ENCODE assay signal across 32 mouse cellular contexts in genomic region chr17:45692159-45692558, GRCm38 (mm10). TPM values are rescaled to one million over a fixed set of nuclear protein-coding genes. Genes with fewer than 3 reads are reported as not detected.
A peak's percentile ranks its signal among the peaks of the same experiment; 100 is the strongest.
DNase-seq lines count a peak whose midpoint lies in the region; ATAC-seq and TF ChIP-seq lines count a peak whose summit lies in the region.
"Had no signal": no experiment of that assay in that cellular context is flagged by ENCODE, and none has a peak within 500 bp of the region (broad histone marks: within the 10 kb centered on the region; RNA-seq: fewer than 3 reads in every experiment).

No protein-coding gene starts in this region.

- DNase-seq in lung, postnatal 10 days, result no peak
- DNase-seq in liver, postnatal 0 days, result no peak
- no peak for DNase-seq in layer of hippocampus, adult 2 months (ENCODE audit: low spot score in 2 of 2)
- no peak for DNase-seq in urinary bladder, postnatal 10 days (ENCODE audit: low spot score)
- DNase-seq: adrenal gland, adult 2 months; adrenal gland, postnatal 14 days; cerebellum, adult 11 months; cerebellum, adult 2 months; cerebellum, adult 9-11 months; cerebellum, postnatal 25 days; forebrain, postnatal 0 days; gastrocnemius, postnatal 10 days; gastrocnemius, postnatal 36 days; heart, adult 2 months; heart, postnatal 10 days; heart, postnatal 36 days had no signal

- no peak for TF ChIP-seq EP300 in liver, postnatal 0 days (IDR thresholded peaks at IDR 0.05; ENCODE audit: low read depth)

- no peaks in the 10 kb centered on the region for H3K27me3 ChIP-seq in intestine, postnatal 0 days (replicated peaks; ENCODE audit: control insufficient read depth, insufficient read depth, low read length)
- no peaks in the 10 kb centered on the region for H3K27me3 ChIP-seq in intestine, embryonic 15.5 days (replicated peaks)
- no peaks in the 10 kb centered on the region for H3K27me3 ChIP-seq in lung, embryonic 15.5 days
- no peaks in the 10 kb centered on the region for H3K27me3 ChIP-seq in liver, postnatal 0 days (ENCODE audit: insufficient read depth, low read length)
- H3K27me3 ChIP-seq in small intestine, adult 2 months (ENCODE audit: control insufficient read depth, insufficient read depth, low read length), result no peaks in the 10 kb centered on the region
- H3K27me3 ChIP-seq: embryonic facial prominence, embryonic 12.5 days; embryonic facial prominence, embryonic 15.5 days; heart, embryonic 12.5 days; heart, embryonic 15.5 days had no signal

- peak; percentile 44 for ATAC-seq in intestine, postnatal 0 days
- ATAC-seq in intestine, embryonic 15.5 days, result no peak
- no peak for ATAC-seq in lung, embryonic 15.5 days (ENCODE audit: borderline replicate concordance, extremely low read depth, low FRiP score, low TSS enrichment)
- ATAC-seq in liver, postnatal 0 days, result no peak
- ATAC-seq: CD4-positive, CD25-positive, alpha-beta regulatory T cell, adult 4 months; forebrain, embryonic 14.5 days; forebrain, postnatal 0 days had no signal

- 0 out of 2 replicates have a peak, but pooled peaks cover 6% of the 10 kb centered on the region for H3K4me1 ChIP-seq in intestine, postnatal 0 days (replicated peaks; ENCODE audit: control insufficient read depth, insufficient read depth, low read length)
- peaks cover 31% of the 10 kb centered on the region for H3K4me1 ChIP-seq in intestine, embryonic 15.5 days (replicated peaks)
- peaks cover 57% of the 10 kb centered on the region for H3K4me1 ChIP-seq in lung, embryonic 15.5 days
- peaks cover 40% of the 10 kb centered on the region for H3K4me1 ChIP-seq in liver, postnatal 0 days (ENCODE audit: insufficient read depth)
- H3K4me1 ChIP-seq in small intestine, adult 2 months (ENCODE audit: control insufficient read depth, insufficient read depth, insufficient read length, low read length), result peaks cover 30% of the 10 kb centered on the region

- peaks cover 4% of the 10 kb centered on the region; the same call in 1 of the 2 replicates for H3K36me3 ChIP-seq in intestine, postnatal 0 days (ENCODE audit: control insufficient read depth, insufficient read depth)
- H3K36me3 ChIP-seq in intestine, embryonic 15.5 days, result no peaks in the 10 kb centered on the region
- H3K36me3 ChIP-seq in lung, embryonic 15.5 days, result no peaks in the 10 kb centered on the region
- 0 out of 2 replicates have a peak, but pooled peaks cover 5% of the 10 kb centered on the region for H3K36me3 ChIP-seq in liver, postnatal 0 days (replicated peaks; ENCODE audit: insufficient read depth, low read length)
- H3K36me3 ChIP-seq in small intestine, adult 2 months (ENCODE audit: control insufficient read depth, insufficient read depth, low read length), result no peaks in the 10 kb centered on the region
- H3K36me3 ChIP-seq: heart, embryonic 15.5 days had no signal

- no peak overlapping the region for H3K4me3 ChIP-seq in intestine, postnatal 0 days (ENCODE audit: low read depth, low read length)
- H3K4me3 ChIP-seq in intestine, embryonic 15.5 days (replicated peaks), result no peak overlapping the region
- H3K4me3 ChIP-seq in lung, embryonic 15.5 days, result no peak overlapping the region
- no peak overlapping the region for H3K4me3 ChIP-seq in liver, postnatal 0 days (ENCODE audit: low read depth, low read length)
- no peak overlapping the region for H3K4me3 ChIP-seq in small intestine, adult 2 months (ENCODE audit: low read depth, low read length)
- H3K4me3 ChIP-seq in layer of hippocampus, adult 2 months, result no peak overlapping the region
- H3K4me3 ChIP-seq: embryonic facial prominence, embryonic 12.5 days; embryonic facial prominence, embryonic 15.5 days; heart, adult 2 months; heart, embryonic 12.5 days; heart, embryonic 15.5 days had no signal

- H3K9ac ChIP-seq in intestine, postnatal 0 days (ENCODE audit: low read depth, low read length), result no peak overlapping the region
- H3K9ac ChIP-seq in intestine, embryonic 15.5 days, result no peak overlapping the region
- no peak overlapping the region for H3K9ac ChIP-seq in lung, embryonic 15.5 days
- H3K9ac ChIP-seq in liver, postnatal 0 days (replicated peaks), result no peak overlapping the region
- H3K9ac ChIP-seq: embryonic facial prominence, embryonic 12.5 days; embryonic facial prominence, embryonic 15.5 days; forebrain, postnatal 0 days; heart, embryonic 12.5 days; heart, embryonic 15.5 days; hindbrain, embryonic 14.5 days had no signal

- H3K27ac ChIP-seq in intestine, postnatal 0 days (ENCODE audit: low read depth, low read length), result no peak overlapping the region
- no peak overlapping the region for H3K27ac ChIP-seq in intestine, embryonic 15.5 days
- H3K27ac ChIP-seq in lung, embryonic 15.5 days, result 0 out of 2 replicates have a peak overlapping the region, but pooled peaks have one; percentile 81
- peak overlapping the region; percentile 70 for H3K27ac ChIP-seq in liver, postnatal 0 days (ENCODE audit: low read depth)
- peak overlapping the region; percentile 34 for H3K27ac ChIP-seq in small intestine, adult 2 months (ENCODE audit: insufficient read depth, low read depth, low read length)
- H3K27ac ChIP-seq in layer of hippocampus, adult 2 months, result no peak overlapping the region
- H3K27ac ChIP-seq: embryonic facial prominence, embryonic 12.5 days; embryonic facial prominence, embryonic 15.5 days; heart, adult 2 months; heart, embryonic 15.5 days; hindbrain, embryonic 14.5 days had no signal

- no peak overlapping the region for H3K4me2 ChIP-seq in intestine, postnatal 0 days (replicated peaks; ENCODE audit: low read depth)
- H3K4me2 ChIP-seq in intestine, embryonic 15.5 days (replicated peaks), result no peak overlapping the region
- no peak overlapping the region for H3K4me2 ChIP-seq in lung, embryonic 15.5 days
- no peak overlapping the region for H3K4me2 ChIP-seq in liver, postnatal 0 days (ENCODE audit: low read depth, low read length)
- H3K4me2 ChIP-seq: embryonic facial prominence, embryonic 12.5 days; embryonic facial prominence, embryonic 15.5 days; heart, embryonic 12.5 days; heart, embryonic 15.5 days; hindbrain, embryonic 14.5 days had no signal

- no peaks in the 10 kb centered on the region for H3K9me3 ChIP-seq in intestine, postnatal 0 days (ENCODE audit: control insufficient read depth)
- no peaks in the 10 kb centered on the region for H3K9me3 ChIP-seq in intestine, embryonic 15.5 days
- no peaks in the 10 kb centered on the region for H3K9me3 ChIP-seq in lung, embryonic 15.5 days
- no peaks in the 10 kb centered on the region for H3K9me3 ChIP-seq in liver, postnatal 0 days (ENCODE audit: low read length)
- H3K9me3 ChIP-seq: embryonic facial prominence, embryonic 12.5 days; embryonic facial prominence, embryonic 15.5 days; heart, embryonic 12.5 days; heart, embryonic 15.5 days had no signal

- TF ChIP-seq CTCF in intestine, postnatal 0 days (IDR thresholded peaks at IDR 0.05; ENCODE audit: low read depth), result no peak
- no peak for TF ChIP-seq CTCF in liver, postnatal 0 days (IDR thresholded peaks at IDR 0.05; ENCODE audit: low read depth)
- TF ChIP-seq CTCF in small intestine, adult 2 months (IDR thresholded peaks at IDR 0.05; ENCODE audit: extremely low read depth, insufficient read length, insufficient replicate concordance, low read depth, low read length), result no peak
- no peak for TF ChIP-seq CTCF in layer of hippocampus, adult 2 months (conservative IDR thresholded peaks at IDR 0.05)

- 52% methylated on average over 5 of the region's 5 CpGs for WGBS in intestine, postnatal 0 days
- 60% methylated on average over 5 of the region's 5 CpGs for WGBS in intestine, embryonic 15.5 days
- WGBS in lung, embryonic 15.5 days, result 75% methylated on average over 5 of the region's 5 CpGs
- 56% methylated on average over 5 of the region's 5 CpGs for WGBS in liver, postnatal 0 days (ENCODE audit: insufficient replicate concordance)
- 33% methylated on average over 5 of the region's 5 CpGs for WGBS in small intestine, adult 2 months

- TF ChIP-seq POLR2A in small intestine, adult 2 months (IDR thresholded peaks at IDR 0.05; ENCODE audit: low read depth, low read length), result no peak

RNA-seq across cellular contexts. Expression of gene Tmem63b, which starts 5.5 kb away (rescaled TPM):
- polyA plus RNA-seq in intestine, postnatal 0 days (2015; fragmentation: Nextera tagmentation; extraction: Ambion mirVana), result 22.6 and 24.7 TPM in 2 replicates
- polyA plus RNA-seq in intestine, embryonic 15.5 days (2015; fragmentation: Nextera tagmentation; extraction: Ambion mirVana), result 33.5 and 34.2 TPM in 2 replicates
- polyA plus RNA-seq in lung, embryonic 15.5 days (2015; fragmentation: Nextera tagmentation; extraction: Ambion mirVana), result 41.3 and 48.0 TPM in 2 replicates
- polyA plus RNA-seq in liver, postnatal 0 days (2015; fragmentation: Nextera tagmentation; extraction: Ambion mirVana), result 15.1 and 16.9 TPM in 2 replicates
- polyA plus RNA-seq in small intestine, adult 2 months (2012; rRNA removed), result 42.6 and 65.0 TPM in 2 replicates
- total RNA-seq in layer of hippocampus, adult 2 months (2021), result 100 to 1,000 TPM; 165 to 176 TPM

RNA-seq across cellular contexts. Expression of gene Mrpl14, which starts 6.0 kb away (rescaled TPM):
- polyA plus RNA-seq in intestine, postnatal 0 days (2015; fragmentation: Nextera tagmentation; extraction: Ambion mirVana), result 120 and 127 TPM in 2 replicates
- polyA plus RNA-seq in intestine, embryonic 15.5 days (2015; fragmentation: Nextera tagmentation; extraction: Ambion mirVana), result 147 TPM in 2 replicates
- polyA plus RNA-seq in lung, embryonic 15.5 days (2015; fragmentation: Nextera tagmentation; extraction: Ambion mirVana), result 169 and 180 TPM in 2 replicates
- 113 TPM in 2 replicates for polyA plus RNA-seq in liver, postnatal 0 days (2015; fragmentation: Nextera tagmentation; extraction: Ambion mirVana)
- 105 and 161 TPM in 2 replicates for polyA plus RNA-seq in small intestine, adult 2 months (2012; rRNA removed)
- 10 to 100 TPM; 34.8 to 43.5 TPM for total RNA-seq in layer of hippocampus, adult 2 months (2021)

RNA-seq across cellular contexts. Expression of gene Capn11, which starts 33.0 kb away (rescaled TPM):
- not detected in 2 replicates for polyA plus RNA-seq in intestine, postnatal 0 days (2015; fragmentation: Nextera tagmentation; extraction: Ambion mirVana)
- 0.34 and 0.40 TPM in 2 replicates for polyA plus RNA-seq in intestine, embryonic 15.5 days (2015; fragmentation: Nextera tagmentation; extraction: Ambion mirVana)
- polyA plus RNA-seq in lung, embryonic 15.5 days (2015; fragmentation: Nextera tagmentation; extraction: Ambion mirVana), result 0.31 and 0.41 TPM in 2 replicates
- polyA plus RNA-seq in liver, postnatal 0 days (2015; fragmentation: Nextera tagmentation; extraction: Ambion mirVana), result not detected in 2 replicates
- 0.03 TPM in 1 of 2 replicates, not detected in the other for polyA plus RNA-seq in small intestine, adult 2 months (2012; rRNA removed)
- total RNA-seq in layer of hippocampus, adult 2 months (2021), result under 1 TPM; 0.28 to 0.44 TPM
- total RNA-seq: granulocyte monocyte progenitor cell, adult 5-6 weeks; heart, postnatal 10 days; heart, postnatal 36 days; MEL had no signal
- polyA plus RNA-seq: adrenal gland, adult 2 months; heart, adult 2 months had no signal

RNA-seq across cellular contexts. Expression of gene 1600014C23Rik, which starts 41.5 kb away (rescaled TPM):
- not detected in 2 replicates for polyA plus RNA-seq in intestine, postnatal 0 days (2015; fragmentation: Nextera tagmentation; extraction: Ambion mirVana)
- 0.52 TPM in 1 of 2 replicates, not detected in the other for polyA plus RNA-seq in intestine, embryonic 15.5 days (2015; fragmentation: Nextera tagmentation; extraction: Ambion mirVana)
- polyA plus RNA-seq in lung, embryonic 15.5 days (2015; fragmentation: Nextera tagmentation; extraction: Ambion mirVana), result not detected in 2 replicates
- polyA plus RNA-seq in liver, postnatal 0 days (2015; fragmentation: Nextera tagmentation; extraction: Ambion mirVana), result not detected in 2 replicates
- not detected in 2 replicates for polyA plus RNA-seq in small intestine, adult 2 months (2012; rRNA removed)
- total RNA-seq in layer of hippocampus, adult 2 months (2021), result not detected
- total RNA-seq: adrenal gland, adult 2 months; adrenal gland, postnatal 14 days; adrenal gland, postnatal 4 days; common myeloid progenitor, adult 5-6 weeks; forebrain, postnatal 0 days; gastrocnemius, postnatal 10 days; gastrocnemius, postnatal 36 days; granulocyte monocyte progenitor cell, adult 5-6 weeks; heart, postnatal 10 days; heart, postnatal 36 days had no signal
- polyA plus RNA-seq: adrenal gland, adult 2 months; C2C12; CD4-positive, CD25-positive, alpha-beta regulatory T cell, adult 4 months; embryonic facial prominence, embryonic 15.5 days; forebrain, postnatal 0 days; heart, adult 2 months; hindbrain, embryonic 14.5 days had no signal

Comparison
In these comparisons a context has a peak if more than half of its experiments do, and no peak if none do; other contexts are left out.
1. H3K27ac ChIP-seq: peak in lung, embryonic 15.5 days (single experiment), liver, postnatal 0 days (single experiment) and small intestine, adult 2 months (single experiment); none in intestine, postnatal 0 days (single experiment), intestine, embryonic 15.5 days (single experiment) and layer of hippocampus, adult 2 months (single experiment).